Mouse (Mus musculus): ENCODE data around the gene Spats2. TPM values are rescaled to one million over a fixed set of nuclear protein-coding genes. Genes with fewer than 3 reads are reported as not detected.
A peak's percentile ranks its signal among the peaks of the same experiment; 100 is the strongest.

Spats2 gene
- polyA plus RNA-seq, 1 experiment, result 25.4 TPM

DNA sequence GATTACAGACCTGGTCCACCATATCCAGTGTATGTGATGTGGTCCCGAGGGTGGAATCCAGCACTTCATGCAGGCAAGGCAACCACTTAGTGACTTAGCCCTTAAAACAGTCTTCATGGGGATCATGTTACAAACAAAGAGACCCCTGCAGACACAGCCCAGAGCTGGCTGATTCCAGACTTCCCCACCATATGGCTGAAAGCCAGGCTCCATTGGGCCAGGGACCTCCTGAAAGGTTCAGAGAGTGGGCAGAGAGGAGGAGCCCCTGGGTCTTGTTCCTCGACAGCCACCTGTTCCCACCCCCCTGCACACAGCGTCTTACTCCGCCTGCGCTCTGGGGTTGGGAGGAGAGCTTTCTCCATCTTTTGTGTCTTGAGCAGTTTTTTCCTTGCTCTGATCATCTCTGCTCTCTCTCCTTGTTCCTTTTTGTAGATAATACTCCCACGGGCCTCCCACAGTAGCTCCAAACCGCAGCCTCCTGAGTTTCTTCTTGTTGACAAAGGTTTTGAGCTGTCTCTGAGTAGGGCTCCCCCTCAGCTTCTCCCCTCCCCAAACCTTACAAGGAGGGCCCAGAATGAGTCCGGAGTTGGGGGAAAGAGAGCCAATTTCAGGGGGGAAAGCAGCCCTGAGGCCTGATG is 95.7 kb downstream of the Spats2 start:
- H3K79me3 ChIP-seq (ENCODE audit: low read depth), result no peaks in the 10 kb centered on the region
- no peaks in the 10 kb centered on the region for H3K79me2 ChIP-seq (ENCODE audit: control insufficient read depth, insufficient read depth)
- no peaks in the 10 kb centered on the region for H3K36me3 ChIP-seq (ENCODE audit: control insufficient read depth, insufficient read depth)
- TF ChIP-seq CEBPB (IDR thresholded peaks at IDR 0.05; ENCODE audit: low read depth), result no peak
- TF ChIP-seq USF1 (IDR thresholded peaks at IDR 0.05; ENCODE audit: low read depth), result no peak
- TF ChIP-seq FOSL1 (IDR thresholded peaks at IDR 0.05; ENCODE audit: insufficient read depth, low read length, poor library complexity, severe bottlenecking), result no peak
- TF ChIP-seq MAX (IDR thresholded peaks at IDR 0.05), result no peak
- TF ChIP-seq CTCF (IDR thresholded peaks at IDR 0.05; ENCODE audit: control insufficient read depth, insufficient read depth, insufficient read length), result no peak
- no peak for TF ChIP-seq MYOD1 (IDR thresholded peaks at IDR 0.05; ENCODE audit: control insufficient read depth, insufficient read length, low read depth)
- no peak for TF ChIP-seq MYOG (IDR thresholded peaks at IDR 0.05; ENCODE audit: control insufficient read depth, extremely low read depth, insufficient read length)
- peaks cover 63% of the 10 kb centered on the region for H3K27me3 ChIP-seq (ENCODE audit: control insufficient read depth, insufficient read depth, insufficient read length)
- H3K4me3 ChIP-seq (ENCODE audit: insufficient read depth, poor library complexity, severe bottlenecking), result no peak overlapping the region
- no peak overlapping the region for H3ac ChIP-seq (ENCODE audit: control insufficient read depth, insufficient read length, low read depth)

DNA sequence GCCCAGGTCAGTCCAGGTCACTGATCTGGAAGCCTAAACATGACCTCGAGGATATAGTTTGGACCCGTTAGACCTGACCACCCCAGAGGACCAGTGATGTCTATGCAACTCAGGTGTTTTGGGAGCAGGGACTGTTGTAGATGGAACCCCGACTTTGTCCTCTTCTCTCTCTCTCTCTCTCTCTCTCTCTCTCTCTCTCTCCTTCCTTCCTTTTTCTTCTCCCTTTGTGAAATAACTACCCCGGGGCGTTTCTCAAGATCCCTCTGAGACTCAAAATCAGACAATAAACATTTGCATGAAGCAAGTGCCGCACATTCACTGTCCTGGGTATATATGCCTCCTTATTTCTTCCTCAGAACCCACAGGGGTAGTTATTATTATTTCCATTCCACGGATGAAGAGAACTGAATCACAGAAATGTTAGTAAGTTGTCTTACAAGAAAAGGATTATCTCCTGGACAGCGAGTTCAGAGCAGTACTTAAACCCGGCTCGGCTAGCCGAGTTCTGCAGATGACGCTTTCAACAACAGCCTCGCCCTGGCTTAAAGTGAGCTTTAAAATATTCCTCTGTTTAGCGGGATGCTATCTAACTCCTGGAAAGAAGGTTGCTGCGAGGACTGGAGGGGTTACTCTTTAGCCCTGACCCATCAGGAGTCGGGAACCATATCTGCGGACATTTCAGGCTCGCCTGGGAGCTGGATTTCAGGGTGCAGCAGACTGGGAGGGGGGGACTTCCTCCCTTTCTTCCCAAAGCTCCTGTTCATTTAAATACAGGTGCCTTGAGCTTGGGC is 97.3 kb downstream of the Spats2 start:
- Histone ChIP-seq H3K79me3 (ENCODE audit: low read depth) (no peaks in the 10 kb centered on the region), H3K4me3 (ENCODE audit: insufficient read depth, poor library complexity, severe bottlenecking) (peak overlapping the region; percentile 28), H3K27me3 (ENCODE audit: control insufficient read depth, insufficient read depth, insufficient read length) (peaks cover 78% of the 10 kb centered on the region), H3ac (ENCODE audit: control insufficient read depth, insufficient read length, low read depth) (no peak overlapping the region), H3K79me2 (ENCODE audit: control insufficient read depth, insufficient read depth) (no peaks in the 10 kb centered on the region), H3K36me3 (ENCODE audit: control insufficient read depth, insufficient read depth) (no peaks in the 10 kb centered on the region)
- no peak for TF ChIP-seq MAX (IDR thresholded peaks at IDR 0.05)
- TF ChIP-seq CTCF (IDR thresholded peaks at IDR 0.05; ENCODE audit: control insufficient read depth, insufficient read depth, insufficient read length), result no peak
- TF ChIP-seq MYOD1 (IDR thresholded peaks at IDR 0.05; ENCODE audit: control insufficient read depth, insufficient read length, low read depth), result no peak
- no peak for TF ChIP-seq FOSL1 (IDR thresholded peaks at IDR 0.05; ENCODE audit: insufficient read depth, low read length, poor library complexity, severe bottlenecking)
- no peak for TF ChIP-seq USF1 (IDR thresholded peaks at IDR 0.05; ENCODE audit: low read depth)
- TF ChIP-seq CEBPB (IDR thresholded peaks at IDR 0.05; ENCODE audit: low read depth), result no peak
- no peak for TF ChIP-seq MYOG (IDR thresholded peaks at IDR 0.05; ENCODE audit: control insufficient read depth, extremely low read depth, insufficient read length)

DNA sequence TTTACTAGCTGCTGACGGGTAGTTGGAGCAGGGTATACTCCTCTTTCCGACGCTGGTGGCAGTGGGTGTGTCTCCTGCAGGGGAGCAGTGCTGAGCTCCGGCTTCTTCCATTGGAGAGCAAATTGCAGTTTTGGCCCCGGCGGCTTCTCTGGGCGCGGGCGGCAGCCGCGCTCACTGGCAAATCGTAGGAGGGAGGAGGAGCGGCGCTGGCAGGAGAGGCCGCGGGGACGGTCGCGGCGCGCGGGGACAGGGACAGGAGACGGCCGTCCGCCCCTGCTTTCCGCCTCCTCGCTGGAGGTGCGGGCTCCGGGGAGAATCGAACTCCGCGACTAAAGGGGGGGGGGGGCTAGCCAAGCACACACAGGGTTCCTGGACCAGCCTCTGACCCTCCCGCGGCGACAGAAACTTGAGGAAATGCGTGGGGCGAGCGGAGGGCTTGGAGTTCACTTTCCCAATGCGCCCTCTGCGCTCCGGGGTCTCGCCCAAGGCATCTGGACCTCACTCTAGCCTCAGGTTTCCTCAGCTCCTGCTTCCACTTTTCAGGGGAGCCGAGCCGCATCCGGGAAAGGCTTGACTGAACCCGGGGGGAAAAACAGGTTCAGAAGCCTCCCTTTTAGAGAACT is 98.0 kb downstream of the Spats2 start:
- Histone ChIP-seq H3ac (ENCODE audit: control insufficient read depth, insufficient read length, low read depth) (peak overlapping the region; percentile 55), H3K36me3 (ENCODE audit: control insufficient read depth, insufficient read depth) (no peaks in the 10 kb centered on the region), H3K79me2 (ENCODE audit: control insufficient read depth, insufficient read depth) (no peaks in the 10 kb centered on the region), H3K4me3 (ENCODE audit: insufficient read depth, poor library complexity, severe bottlenecking) (peak overlapping the region; percentile 28), H3K79me3 (ENCODE audit: low read depth) (no peaks in the 10 kb centered on the region), H3K27me3 (ENCODE audit: control insufficient read depth, insufficient read depth, insufficient read length) (peaks cover 85% of the 10 kb centered on the region)
- TF ChIP-seq MAX (IDR thresholded peaks at IDR 0.05) (no peak), FOSL1 (IDR thresholded peaks at IDR 0.05; ENCODE audit: insufficient read depth, low read length, poor library complexity, severe bottlenecking) (no peak), MYOD1 (IDR thresholded peaks at IDR 0.05; ENCODE audit: control insufficient read depth, insufficient read length, low read depth) (no peak), CTCF (IDR thresholded peaks at IDR 0.05; ENCODE audit: control insufficient read depth, insufficient read depth, insufficient read length) (no peak), CEBPB (IDR thresholded peaks at IDR 0.05; ENCODE audit: low read depth) (no peak), MYOG (IDR thresholded peaks at IDR 0.05; ENCODE audit: control insufficient read depth, extremely low read depth, insufficient read length) (no peak), USF1 (IDR thresholded peaks at IDR 0.05; ENCODE audit: low read depth) (no peak)

DNA sequence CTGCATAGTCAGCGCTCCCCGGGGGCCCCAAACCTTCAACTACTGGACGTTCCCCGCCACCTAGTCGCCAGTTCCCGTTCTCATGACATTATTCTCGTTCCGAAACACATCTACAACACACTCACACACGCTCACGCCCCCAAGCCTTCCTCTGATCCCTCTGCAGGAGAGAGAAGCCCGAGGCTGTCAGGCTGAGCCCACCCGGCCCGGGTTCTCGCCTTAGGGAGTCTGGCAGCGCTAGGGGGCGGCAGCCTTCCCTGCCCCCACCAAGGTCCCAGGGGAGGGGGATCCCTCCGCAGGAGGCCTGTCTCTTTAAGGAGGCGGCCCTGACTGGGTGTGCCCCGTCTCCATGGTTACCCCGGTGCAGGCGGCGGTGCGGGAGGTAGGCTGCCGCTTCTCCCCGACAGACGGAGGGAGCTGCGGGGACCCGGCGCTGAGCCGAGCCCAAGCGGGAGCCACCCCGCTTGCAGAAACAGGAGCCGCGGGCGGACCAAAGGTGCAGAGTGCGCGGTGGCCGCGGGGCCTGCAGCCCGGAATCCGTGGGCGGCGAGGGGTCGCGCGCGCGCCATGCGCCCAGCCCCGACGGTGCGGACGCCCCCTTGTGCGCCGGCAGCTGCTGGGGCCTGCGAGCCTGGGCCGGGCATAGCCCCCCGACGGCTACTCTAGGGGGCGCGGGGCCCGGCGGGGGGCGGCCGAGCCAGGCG is 98.6 kb downstream of the Spats2 start, which contains the start of gene Kcnh3:
Gene Kcnh3, plus strand, starts transcription at position 654 of the 704 bp plus-strand sequence.
- peak within 1 kb of the TSS; percentile 28 for H3K4me3 ChIP-seq (ENCODE audit: insufficient read depth, poor library complexity, severe bottlenecking)
- no peaks in the 10 kb centered on the region for H3K79me3 ChIP-seq (ENCODE audit: low read depth)
- H3K36me3 ChIP-seq (ENCODE audit: control insufficient read depth, insufficient read depth), result no peaks in the 10 kb centered on the region
- TF ChIP-seq FOSL1 (IDR thresholded peaks at IDR 0.05; ENCODE audit: insufficient read depth, low read length, poor library complexity, severe bottlenecking) (no peak), CEBPB (IDR thresholded peaks at IDR 0.05; ENCODE audit: low read depth) (no peak), MYOG (IDR thresholded peaks at IDR 0.05; ENCODE audit: control insufficient read depth, extremely low read depth, insufficient read length) (no peak), USF1 (IDR thresholded peaks at IDR 0.05; ENCODE audit: low read depth) (no peak), MYOD1 (IDR thresholded peaks at IDR 0.05; ENCODE audit: control insufficient read depth, insufficient read length, low read depth) (no peak), CTCF (IDR thresholded peaks at IDR 0.05; ENCODE audit: control insufficient read depth, insufficient read depth, insufficient read length) (no peak), MAX (IDR thresholded peaks at IDR 0.05) (no peak)
- peaks cover 91% of the 10 kb centered on the region for H3K27me3 ChIP-seq (ENCODE audit: control insufficient read depth, insufficient read depth, insufficient read length)
- no peaks in the 10 kb centered on the region for H3K79me2 ChIP-seq (ENCODE audit: control insufficient read depth, insufficient read depth)
- H3ac ChIP-seq (ENCODE audit: control insufficient read depth, insufficient read length, low read depth), result peak within 1 kb of the TSS; percentile 55

Data from C2C12 (cell line).